Mouse (Mus musculus): ENCODE data around the gene Nedd8.

Gene Nedd8

DNA sequence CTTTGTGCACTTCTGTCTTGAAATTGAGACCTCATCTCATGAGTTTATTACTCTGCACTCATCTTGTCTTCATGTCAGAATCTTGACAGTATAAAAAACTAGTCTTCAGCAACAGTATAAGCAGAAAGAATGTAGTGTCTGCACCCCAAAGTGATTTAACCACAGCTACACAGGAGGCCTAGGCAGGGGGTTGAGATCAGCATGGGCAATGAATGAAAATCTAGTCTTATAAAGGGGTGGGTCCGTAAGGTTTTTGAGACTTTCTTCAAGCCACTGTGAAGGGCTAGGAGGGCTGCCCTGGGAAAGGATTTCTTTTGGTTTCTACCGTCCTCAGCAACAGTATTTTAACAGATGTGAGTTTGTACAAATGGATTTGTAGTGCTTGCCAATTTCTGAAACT lies 11.3 kb downstream of the Nedd8 start:
- DNase-seq (ENCODE audit: low spot score in 2 of 2) = no peak

DNA sequence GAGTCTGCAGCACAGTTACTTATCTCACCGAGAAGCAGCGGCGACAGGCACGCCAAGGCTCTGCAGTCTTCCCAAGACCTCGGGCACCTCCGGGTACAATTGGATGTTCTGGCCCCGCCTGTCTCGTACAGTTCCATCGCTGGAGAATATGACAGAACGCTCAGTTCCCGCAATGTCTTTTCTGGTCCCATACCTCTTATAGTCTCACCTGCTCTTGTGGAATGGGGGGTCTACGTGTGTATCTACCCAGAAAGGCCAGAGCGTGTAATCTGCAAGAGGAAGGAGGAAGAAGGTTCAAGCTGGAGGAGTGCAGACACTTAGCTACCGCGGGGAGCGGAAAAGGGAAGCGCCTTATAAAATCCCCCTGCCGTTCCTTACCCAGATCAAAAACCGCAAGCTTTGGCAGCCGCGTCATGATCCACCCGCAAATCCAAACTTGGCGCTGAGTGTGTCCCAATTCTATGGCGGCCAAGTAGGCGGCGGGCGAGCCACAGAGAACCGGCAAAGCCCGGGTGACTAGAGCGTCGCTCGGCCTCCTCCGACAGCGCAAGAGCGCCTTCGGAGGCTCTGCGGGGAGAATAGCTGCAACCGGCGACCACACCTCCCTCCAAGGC lies 11.9 kb downstream of the Nedd8 start, which contains the start of gene Mdp1:
Mdp1 (minus strand) TSS at position 549 of the 614 bp plus-strand sequence.
- DNase-seq (ENCODE audit: low spot score in 2 of 2) = peak; percentile 54 to 70

DNA sequence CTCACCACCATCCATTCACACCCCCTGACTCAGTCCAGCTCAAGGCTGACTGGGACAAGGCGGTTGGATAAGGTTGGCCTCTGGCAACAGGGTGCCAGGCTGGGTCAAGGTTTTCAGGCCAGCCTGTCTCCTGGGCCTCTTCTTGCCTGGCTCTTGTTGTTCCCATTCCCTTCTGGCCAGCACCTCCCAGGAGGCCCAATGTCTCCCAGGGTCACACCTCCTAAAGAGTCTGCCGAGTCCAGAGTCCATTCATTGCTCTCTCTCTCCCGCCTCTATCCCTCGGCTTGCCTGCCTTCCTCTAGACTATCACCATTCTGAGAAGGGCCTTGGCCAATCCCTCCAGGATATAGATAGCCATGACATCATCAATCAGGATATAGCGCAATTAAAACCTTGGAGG lies 13.9 kb downstream of the Nedd8 start:
- DNase-seq (ENCODE audit: low spot score in 2 of 2) = no peak

DNA sequence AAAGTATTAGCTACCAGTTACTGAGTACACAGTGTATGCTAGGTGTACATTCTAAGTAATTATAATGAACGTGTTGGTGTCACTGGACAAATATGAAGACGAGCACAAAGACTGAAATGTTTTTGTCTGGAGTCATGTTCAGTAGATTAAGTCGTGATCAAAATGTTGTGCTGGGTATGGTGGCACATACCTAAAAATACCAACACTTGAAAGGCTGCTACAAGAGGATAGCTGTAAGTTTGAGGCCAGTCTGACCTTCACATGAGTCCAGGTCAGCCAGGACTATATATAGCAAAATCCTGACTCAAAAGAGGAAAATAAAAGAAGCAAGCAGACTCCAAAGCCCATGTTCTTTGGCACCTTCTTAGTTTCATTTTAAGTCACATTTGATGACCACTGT lies 15.0 kb downstream of the Nedd8 start:
- DNase-seq (ENCODE audit: low spot score in 2 of 2) = no peak

GRCm38 (mm10) chr14:55651528-55651927 lies 20.4 kb downstream of the Nedd8 start:
- DNase-seq (ENCODE audit: low spot score in 2 of 2) = no peak

DNA sequence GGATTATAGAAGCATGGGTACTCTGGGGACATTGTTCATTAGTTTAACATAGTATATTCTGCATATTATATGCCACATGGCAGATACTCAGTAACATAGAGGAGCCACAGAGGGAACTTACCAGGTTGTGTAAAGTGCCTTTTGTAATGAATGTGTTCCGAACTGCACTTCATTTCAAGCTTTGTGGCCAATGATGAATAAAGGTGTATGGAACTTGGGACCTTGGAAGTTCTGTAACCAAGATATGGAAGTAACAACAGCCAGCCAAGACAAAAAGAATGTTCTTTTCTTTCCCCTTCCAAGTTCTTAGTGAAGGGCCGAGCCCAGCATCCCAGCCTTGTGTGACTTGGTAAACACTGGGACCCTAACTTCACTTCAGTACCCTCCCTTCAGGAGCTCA lies 22.0 kb downstream of the Nedd8 start, which contains the start of gene Tssk4:
Tssk4 (plus strand) TSS at position 301 of the 400 bp plus-strand sequence.
- no peak for DNase-seq (ENCODE audit: low spot score in 2 of 2)

DNA sequence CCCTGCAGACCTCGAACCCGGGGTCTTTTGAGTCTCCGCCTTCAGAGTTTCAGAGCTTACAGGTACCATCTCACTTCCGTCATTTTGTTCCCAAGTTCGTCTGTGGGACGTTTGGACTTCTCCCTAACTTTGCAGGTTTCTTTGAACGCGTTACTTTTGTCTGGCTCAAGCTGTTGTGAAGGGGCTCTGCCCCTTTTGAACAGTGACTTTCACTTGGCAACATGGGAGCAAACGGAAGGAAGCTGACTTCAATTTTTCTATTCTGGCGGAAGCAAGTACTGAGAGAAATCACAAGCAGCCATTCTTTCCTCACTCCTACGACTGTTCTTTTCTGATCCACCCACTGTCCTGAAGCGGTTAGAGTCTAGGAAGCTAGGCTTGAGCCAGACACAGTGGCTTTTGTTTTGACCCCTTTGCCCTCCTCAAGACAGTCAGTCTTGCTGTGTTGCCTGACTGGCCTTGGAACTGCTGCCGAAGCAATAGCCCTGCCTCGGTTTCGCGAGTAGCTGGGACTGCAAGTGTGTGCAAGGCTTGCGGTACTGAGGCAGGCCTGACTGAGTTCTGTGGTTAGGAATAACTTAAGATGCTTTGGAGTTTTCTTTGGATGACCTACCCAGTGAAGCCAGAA lies 27.5 kb downstream of the Nedd8 start:
- no peak for DNase-seq (ENCODE audit: low spot score in 2 of 2)

GRCm38 (mm10) chr14:55643060-55643907 lies 28.6 kb downstream of the Nedd8 start, which contains the start of gene Tm9sf1:
Gene Tm9sf1, minus strand, starts transcription at chr14:55643806.
- peak; percentile 91 to 93 for DNase-seq (ENCODE audit: low spot score in 2 of 2)

GRCm38 (mm10) chr14:55642679-55643059 lies 29.3 kb downstream of the Nedd8 start:
- DNase-seq (ENCODE audit: low spot score in 2 of 2) = no peak

DNA sequence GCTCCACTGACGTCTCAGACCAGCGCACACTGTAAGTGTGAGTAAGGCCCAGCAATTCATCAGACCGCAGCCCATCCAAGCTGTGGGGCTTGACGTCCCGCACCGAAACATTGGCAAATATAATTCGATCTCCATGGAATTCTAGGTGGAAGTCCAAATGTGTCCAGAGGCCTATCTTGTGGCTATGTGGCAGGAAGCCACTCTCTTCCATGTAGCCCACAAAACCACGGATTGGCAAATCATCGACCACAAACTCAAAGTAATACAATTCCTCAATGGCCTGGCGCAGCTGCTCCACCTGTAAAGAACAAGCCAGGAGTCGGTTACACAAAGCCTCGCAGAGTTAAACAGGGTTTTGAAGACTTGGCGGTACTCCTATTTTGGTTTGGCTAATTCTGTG lies 30.6 kb downstream of the Nedd8 start:
- no peak for DNase-seq (ENCODE audit: low spot score in 2 of 2)

GRCm38 (mm10) chr14:55640816-55641215 lies 31.1 kb downstream of the Nedd8 start:
- DNase-seq (ENCODE audit: low spot score in 2 of 2) = no peak

DNA sequence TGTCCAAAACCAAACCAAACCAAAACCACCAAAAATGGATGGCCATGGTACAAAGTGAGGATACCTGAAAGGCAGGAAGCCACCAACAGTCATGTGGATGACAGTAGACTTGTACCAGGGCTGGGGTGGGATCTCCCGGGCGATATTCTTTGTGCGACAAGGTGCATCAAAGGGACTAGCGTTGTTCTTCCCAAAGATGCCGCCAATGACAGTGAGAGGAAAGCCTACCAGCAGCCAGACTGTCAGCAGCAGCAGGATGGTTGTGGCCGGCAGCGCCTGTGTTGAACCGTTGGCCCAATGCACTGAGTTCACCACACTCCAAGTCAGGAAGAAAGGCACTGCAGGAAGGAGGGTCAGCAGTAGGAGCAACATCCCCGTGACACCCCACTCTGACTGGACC lies 34.1 kb downstream of the Nedd8 start, which contains the start of gene Gm49378:
Gm49378 (minus strand) TSS at position 101 of the 400 bp plus-strand sequence.
- no peak for DNase-seq (ENCODE audit: low spot score in 2 of 2)

DNA sequence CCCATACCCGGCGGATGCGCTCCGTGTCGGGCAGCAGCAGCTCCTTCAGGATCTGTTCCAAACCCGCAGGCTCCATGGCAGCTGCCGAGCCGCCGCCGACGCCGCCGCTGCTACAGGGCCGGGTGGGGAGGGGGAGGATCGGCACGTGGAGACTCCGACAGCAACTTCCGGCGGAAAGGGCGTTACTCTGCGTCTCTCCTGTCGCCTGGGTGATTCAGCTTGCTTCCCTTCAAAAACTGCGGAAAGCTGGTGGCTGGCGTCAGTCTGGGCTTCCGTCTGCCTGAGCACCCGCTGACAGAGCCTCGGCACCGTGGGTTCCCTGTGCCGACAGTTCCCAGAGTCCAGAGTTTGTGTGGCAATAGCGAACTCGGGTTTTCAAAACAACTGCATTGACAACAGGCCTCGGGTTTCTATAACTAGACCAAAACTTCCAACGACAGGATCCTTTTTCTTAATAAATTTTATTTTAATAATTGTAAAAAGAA lies 36.4 kb downstream of the Nedd8 start, which contains the start of gene Ipo4:
Ipo4 (minus strand) TSS at position 435 of the 485 bp plus-strand sequence.
- peak; percentile 86 to 89 for DNase-seq (ENCODE audit: low spot score in 2 of 2)

- DNase-seq (ENCODE audit: low spot score in 2 of 2) = peak; percentile 34 to 37
These were observed 36.9 kb downstream of the Nedd8 start for GRCm38 (mm10) chr14:55634874-55635522.

GRCm38 (mm10) chr14:55629312-55629711 lies 42.6 kb downstream of the Nedd8 start:
- DNase-seq (ENCODE audit: low spot score in 2 of 2) = peak; percentile 36 to 41

- DNase-seq (ENCODE audit: low spot score in 2 of 2) = no peak
These were observed 43.7 kb downstream of the Nedd8 start for GRCm38 (mm10) chr14:55628077-55628827.

DNA sequence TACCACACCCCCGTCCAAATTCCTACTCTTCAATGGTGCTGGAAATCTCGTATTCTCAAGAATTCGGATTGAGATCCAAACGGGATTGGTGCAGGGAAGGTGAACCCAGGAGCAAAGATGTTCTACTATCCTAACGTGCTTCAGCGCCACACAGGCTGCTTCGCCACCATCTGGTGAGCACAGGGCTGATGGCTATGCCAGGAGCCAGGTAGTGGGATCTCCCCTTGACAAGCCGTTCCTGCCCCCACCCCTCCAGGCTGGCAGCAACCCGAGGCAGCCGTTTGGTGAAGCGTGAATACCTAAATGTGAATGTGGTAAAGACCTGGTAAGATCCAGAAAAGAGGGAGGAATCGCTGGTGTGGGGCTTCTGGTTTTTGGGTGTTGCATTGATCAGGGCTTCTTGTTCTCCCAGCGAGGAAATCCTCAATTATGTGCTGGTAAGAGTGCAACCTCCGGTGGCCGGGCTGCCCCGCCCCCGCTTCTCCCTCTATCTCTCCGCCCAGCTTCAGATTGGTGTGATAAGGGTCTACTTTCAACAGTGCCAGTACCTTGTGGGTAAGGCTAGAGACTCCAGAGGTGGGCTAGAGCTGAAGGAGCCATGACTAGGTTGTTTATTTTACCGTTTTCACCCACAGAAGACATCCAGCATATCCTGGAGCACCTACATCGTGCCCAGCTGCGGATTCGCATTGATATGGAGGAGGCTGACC lies 53.3 kb downstream of the Nedd8 start:
- no peak for DNase-seq (ENCODE audit: low spot score in 2 of 2)

DNA sequence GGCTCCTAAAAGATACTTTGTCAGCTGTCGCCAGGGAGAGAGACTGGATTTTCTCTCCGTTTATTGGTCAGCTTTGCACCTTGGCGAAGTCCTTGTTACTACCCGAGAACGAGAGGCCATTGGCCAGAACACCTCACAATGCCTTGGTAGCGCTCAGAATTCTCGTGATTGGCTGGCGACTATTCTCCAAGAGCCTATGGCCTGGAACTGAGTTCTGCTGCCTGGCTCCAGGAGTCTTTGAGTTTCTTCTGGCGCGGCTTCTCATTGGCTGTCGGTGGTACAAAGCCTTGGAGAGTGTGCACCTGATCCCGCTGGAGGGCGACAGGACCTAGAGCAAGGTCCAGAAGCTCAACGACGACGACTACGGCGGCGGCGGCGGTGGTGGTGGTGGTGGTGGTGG lies 54.1 kb downstream of the Nedd8 start, which contains the start of gene Rec8:
Rec8 (plus strand) TSS at position 216 of the 400 bp plus-strand sequence.
- no peak for DNase-seq (ENCODE audit: low spot score in 2 of 2)

DNA sequence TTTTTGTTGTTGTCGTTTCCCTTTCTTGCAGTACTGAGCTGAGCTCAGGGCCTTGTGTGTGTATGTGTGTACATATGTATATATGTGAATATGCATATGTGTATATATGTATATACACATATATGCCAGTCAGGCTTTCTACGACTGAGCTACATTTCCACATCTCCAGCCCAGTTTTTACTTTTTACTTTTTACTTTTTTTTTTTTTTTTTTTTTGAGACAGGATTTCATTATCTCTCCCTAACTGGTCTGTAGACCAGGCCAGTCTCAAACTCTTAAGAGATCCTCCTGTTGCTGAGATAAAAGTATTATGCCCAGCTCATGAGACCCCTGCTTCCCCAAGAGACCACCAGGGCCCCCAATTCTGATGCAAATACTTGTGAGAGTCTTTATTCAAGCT lies 55.1 kb downstream of the Nedd8 start:
- no peak for DNase-seq (ENCODE audit: low spot score in 2 of 2)

GRCm38 (mm10) chr14:55615876-55616275 lies 56.0 kb downstream of the Nedd8 start:
- DNase-seq (ENCODE audit: low spot score in 2 of 2) = no peak
